Mouse (Mus musculus): ENCODE results near the gene Xxylt1. TPM values are rescaled to one million over a fixed set of nuclear protein-coding genes. Genes with fewer than 3 reads are reported as not detected.

Xxylt1 gene
- total RNA-seq, 1 experiment = 22.6 TPM

DNA sequence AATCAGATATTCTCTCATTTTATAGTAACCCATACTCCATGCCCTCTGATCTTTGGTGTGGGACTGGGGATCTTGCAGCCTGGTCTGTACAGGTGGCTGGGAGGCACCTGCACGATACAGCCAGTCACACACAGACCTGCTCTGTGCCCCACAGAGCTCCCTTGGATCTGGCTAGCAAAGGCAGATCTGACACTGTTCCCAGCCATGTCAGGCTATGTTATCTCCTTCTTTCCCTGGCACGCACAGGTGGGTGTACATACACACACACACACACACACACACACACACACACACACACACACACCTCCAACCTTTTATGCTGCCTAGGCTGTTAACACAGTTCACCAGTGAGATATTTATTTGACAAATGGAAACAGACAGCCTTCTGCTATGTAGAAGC, 82.5 kb downstream of the Xxylt1 start:
- Histone ChIP-seq H3K9ac (ENCODE audit: insufficient read depth, low read depth, low read length, poor library complexity, severe bottlenecking) (no peak overlapping the region), H3K4me3 (ENCODE audit: insufficient read depth in 1 of 2, low read depth in 1 of 2, low read length in 2 of 2, poor library complexity in 1 of 2, severe bottlenecking in 1 of 2) (no peak overlapping the region), H3K27ac (ENCODE audit: insufficient read depth, low read depth, low read length, poor library complexity, severe bottlenecking) (no peak overlapping the region), H3K4me1 (ENCODE audit: control insufficient read depth in 2 of 2, insufficient read depth in 2 of 2, low read length in 2 of 2, poor library complexity in 1 of 2) (peaks cover 3 to 15% of the 10 kb centered on the region in 2 experiments; a peak in 3 of 4 replicates), H3K9me3 (ENCODE audit: control insufficient read depth, insufficient read depth, low read depth, low read length) (no peaks in the 10 kb centered on the region), H3K36me3 (ENCODE audit: control insufficient read depth, insufficient read depth, low read length, poor library complexity, severe bottlenecking) (no peaks in the 10 kb centered on the region)
- no peak for DNase-seq (ENCODE audit: low read depth, low spot score)
- TF ChIP-seq HCFC1 (IDR thresholded peaks at IDR 0.05; ENCODE audit: borderline replicate concordance, insufficient read depth, low read length) (no peak), MAFK (IDR thresholded peaks at IDR 0.05; ENCODE audit: insufficient read depth, low read depth, low read length) (no peak), CHD2 (IDR thresholded peaks at IDR 0.05; ENCODE audit: low read depth, low read length) (no peak), ZC3H11A (IDR thresholded peaks at IDR 0.05; ENCODE audit: borderline replicate concordance, low read depth, low read length) (no peak), ZNF384 (IDR thresholded peaks at IDR 0.05; ENCODE audit: low read depth, low read length) (no peak)
- in situ Hi-C loops (cut with MboI; ENCODE audit: low sequenced_read_pairs in 2 of 2, unreplicated experiment in 2 of 2) = no loop called here

DNA sequence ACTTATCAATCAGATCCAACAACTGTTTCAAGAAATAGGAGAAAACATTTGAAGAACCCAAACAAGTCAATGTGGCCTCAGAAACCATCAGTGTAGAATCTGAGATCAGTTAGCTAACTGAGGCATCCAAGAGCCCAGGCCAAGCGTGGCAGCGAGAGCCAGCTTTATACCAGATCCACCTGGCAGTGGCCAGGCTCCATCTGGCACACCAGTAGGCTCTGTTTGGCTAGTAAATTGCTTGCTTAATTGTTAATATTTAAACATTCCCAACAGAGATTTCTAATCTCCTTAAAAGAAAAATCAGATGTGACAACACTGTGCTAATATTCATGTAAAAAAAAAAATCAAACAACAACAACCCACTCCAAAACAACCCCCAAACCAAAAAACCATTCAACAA, 83.2 kb downstream of the Xxylt1 start:
- Histone ChIP-seq H3K9ac (ENCODE audit: insufficient read depth, low read depth, low read length, poor library complexity, severe bottlenecking) (no peak overlapping the region), H3K9me3 (ENCODE audit: control insufficient read depth, insufficient read depth, low read depth, low read length) (no peaks in the 10 kb centered on the region), H3K4me3 (ENCODE audit: insufficient read depth in 1 of 2, low read depth in 1 of 2, low read length in 2 of 2, poor library complexity in 1 of 2, severe bottlenecking in 1 of 2) (no peak overlapping the region), H3K27ac (ENCODE audit: insufficient read depth, low read depth, low read length, poor library complexity, severe bottlenecking) (no peak overlapping the region), H3K36me3 (ENCODE audit: control insufficient read depth, insufficient read depth, low read length, poor library complexity, severe bottlenecking) (no peaks in the 10 kb centered on the region), H3K4me1 (ENCODE audit: control insufficient read depth in 2 of 2, insufficient read depth in 2 of 2, low read length in 2 of 2, poor library complexity in 1 of 2) (peaks cover 0 to 13% of the 10 kb centered on the region in 2 experiments; a peak in 3 of 4 replicates)
- in situ Hi-C loops (cut with MboI; ENCODE audit: low sequenced_read_pairs in 2 of 2, unreplicated experiment in 2 of 2) = no loop called here
- DNase-seq (ENCODE audit: low read depth, low spot score) = no peak
- TF ChIP-seq ZNF384 (IDR thresholded peaks at IDR 0.05; ENCODE audit: low read depth, low read length) (no peak), ZC3H11A (IDR thresholded peaks at IDR 0.05; ENCODE audit: borderline replicate concordance, low read depth, low read length) (no peak), CHD2 (IDR thresholded peaks at IDR 0.05; ENCODE audit: low read depth, low read length) (no peak), MAFK (IDR thresholded peaks at IDR 0.05; ENCODE audit: insufficient read depth, low read depth, low read length) (no peak), HCFC1 (IDR thresholded peaks at IDR 0.05; ENCODE audit: borderline replicate concordance, insufficient read depth, low read length) (no peak)

DNA sequence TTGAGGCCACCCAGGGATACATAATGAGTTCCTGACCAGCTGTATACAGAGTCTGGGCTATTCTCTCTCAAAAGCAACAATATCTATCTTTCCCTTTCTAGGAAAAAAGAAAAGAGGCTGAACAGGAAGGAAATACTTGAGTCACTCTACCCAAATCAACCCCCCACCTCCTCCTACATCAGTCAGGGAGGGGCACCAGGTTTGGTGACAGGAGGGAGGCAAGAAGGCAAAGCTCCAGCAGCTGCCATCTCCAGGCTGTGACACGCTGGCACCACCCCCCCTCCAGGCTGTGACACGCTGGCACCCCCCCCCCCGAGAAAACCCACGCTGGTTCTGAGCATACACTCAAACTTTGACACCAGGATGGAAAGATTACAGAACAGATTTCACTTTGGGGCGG, 85.8 kb downstream of the Xxylt1 start:
- in situ Hi-C loops (cut with MboI; ENCODE audit: low sequenced_read_pairs in 2 of 2, unreplicated experiment in 2 of 2) = no loop called here
- no peak for DNase-seq (ENCODE audit: low read depth, low spot score)

DNA sequence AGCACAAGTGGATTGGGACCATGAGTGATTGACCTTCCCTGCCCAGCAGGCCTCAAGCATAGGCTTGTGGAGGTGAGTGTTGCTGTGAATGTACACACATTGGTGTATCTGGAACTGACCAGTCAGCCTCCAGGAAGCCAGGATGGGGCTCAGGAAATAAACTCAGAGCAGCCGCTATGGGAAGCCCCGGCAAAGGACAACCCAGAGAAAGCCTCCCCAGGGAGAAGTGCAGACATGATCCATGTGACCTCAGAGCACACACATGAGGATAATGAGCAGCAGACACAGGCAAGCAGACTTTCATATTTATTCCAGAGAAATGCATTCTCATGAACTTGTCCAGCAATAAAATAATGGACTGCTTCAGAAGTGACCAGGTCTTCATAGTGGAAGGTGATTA, 86.4 kb downstream of the Xxylt1 start:
- Histone ChIP-seq H3K36me3 (ENCODE audit: control insufficient read depth, insufficient read depth, low read length, poor library complexity, severe bottlenecking) (no peaks in the 10 kb centered on the region), H3K27ac (ENCODE audit: insufficient read depth, low read depth, low read length, poor library complexity, severe bottlenecking) (no peak overlapping the region), H3K9me3 (ENCODE audit: control insufficient read depth, insufficient read depth, low read depth, low read length) (no peaks in the 10 kb centered on the region), H3K4me3 (ENCODE audit: insufficient read depth in 1 of 2, low read depth in 1 of 2, low read length in 2 of 2, poor library complexity in 1 of 2, severe bottlenecking in 1 of 2) (no peak overlapping the region), H3K4me1 (ENCODE audit: control insufficient read depth in 2 of 2, insufficient read depth in 2 of 2, low read length in 2 of 2, poor library complexity in 1 of 2) (peaks cover 0 to 5% of the 10 kb centered on the region in 2 experiments; a peak in 2 of 4 replicates), H3K9ac (ENCODE audit: insufficient read depth, low read depth, low read length, poor library complexity, severe bottlenecking) (no peak overlapping the region)
- TF ChIP-seq MAFK (IDR thresholded peaks at IDR 0.05; ENCODE audit: insufficient read depth, low read depth, low read length) (no peak), HCFC1 (IDR thresholded peaks at IDR 0.05; ENCODE audit: borderline replicate concordance, insufficient read depth, low read length) (no peak), ZNF384 (IDR thresholded peaks at IDR 0.05; ENCODE audit: low read depth, low read length) (no peak), ZC3H11A (IDR thresholded peaks at IDR 0.05; ENCODE audit: borderline replicate concordance, low read depth, low read length) (no peak), CHD2 (IDR thresholded peaks at IDR 0.05; ENCODE audit: low read depth, low read length) (no peak)
- DNase-seq (ENCODE audit: low read depth, low spot score) = no peak
- in situ Hi-C loops (cut with MboI; ENCODE audit: low sequenced_read_pairs in 2 of 2, unreplicated experiment in 2 of 2) = no loop called here

More for the DNA sequence above, 85.8 kb downstream of the Xxylt1 start:
- H3K4me1 ChIP-seq (ENCODE audit: control insufficient read depth in 2 of 2, insufficient read depth in 2 of 2, low read length in 2 of 2, poor library complexity in 1 of 2) = peaks cover 0 to 3% of the 10 kb centered on the region in 2 experiments; a peak in 2 of 4 replicates
- H3K27ac ChIP-seq (ENCODE audit: insufficient read depth, low read depth, low read length, poor library complexity, severe bottlenecking) = no peak overlapping the region
- no peaks in the 10 kb centered on the region for H3K9me3 ChIP-seq (ENCODE audit: control insufficient read depth, insufficient read depth, low read depth, low read length)
- no peak overlapping the region for H3K4me3 ChIP-seq (ENCODE audit: insufficient read depth in 1 of 2, low read depth in 1 of 2, low read length in 2 of 2, poor library complexity in 1 of 2, severe bottlenecking in 1 of 2)
- TF ChIP-seq HCFC1 (IDR thresholded peaks at IDR 0.05; ENCODE audit: borderline replicate concordance, insufficient read depth, low read length) (no peak), CHD2 (IDR thresholded peaks at IDR 0.05; ENCODE audit: low read depth, low read length) (no peak), ZC3H11A (IDR thresholded peaks at IDR 0.05; ENCODE audit: borderline replicate concordance, low read depth, low read length) (no peak), ZNF384 (IDR thresholded peaks at IDR 0.05; ENCODE audit: low read depth, low read length) (no peak), MAFK (IDR thresholded peaks at IDR 0.05; ENCODE audit: insufficient read depth, low read depth, low read length) (no peak)
- H3K36me3 ChIP-seq (ENCODE audit: control insufficient read depth, insufficient read depth, low read length, poor library complexity, severe bottlenecking) = no peaks in the 10 kb centered on the region
- H3K9ac ChIP-seq (ENCODE audit: insufficient read depth, low read depth, low read length, poor library complexity, severe bottlenecking) = no peak overlapping the region

DNA sequence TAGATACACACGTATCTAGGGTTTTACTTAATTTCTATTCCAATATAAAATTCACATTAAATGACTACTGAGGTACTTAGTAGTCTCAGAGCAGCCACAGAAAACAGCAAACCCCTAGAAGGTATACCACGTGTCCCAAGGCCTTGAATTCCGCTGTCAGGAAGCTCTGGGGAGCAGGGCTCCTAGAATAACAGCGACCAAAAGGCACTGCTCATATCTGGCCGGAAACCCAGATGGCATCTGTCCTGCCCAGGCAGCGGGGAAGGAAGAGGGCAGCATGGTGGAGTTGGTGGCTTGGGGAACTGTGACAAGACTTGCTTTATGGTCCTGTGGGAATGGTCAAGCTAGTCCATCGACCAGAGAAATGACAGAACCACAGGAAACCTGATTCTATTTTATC, 86.9 kb downstream of the Xxylt1 start:
- Histone ChIP-seq H3K9ac (ENCODE audit: insufficient read depth, low read depth, low read length, poor library complexity, severe bottlenecking) (no peak overlapping the region), H3K27ac (ENCODE audit: insufficient read depth, low read depth, low read length, poor library complexity, severe bottlenecking) (no peak overlapping the region), H3K4me3 (ENCODE audit: insufficient read depth in 1 of 2, low read depth in 1 of 2, low read length in 2 of 2, poor library complexity in 1 of 2, severe bottlenecking in 1 of 2) (no peak overlapping the region), H3K4me1 (ENCODE audit: control insufficient read depth in 2 of 2, insufficient read depth in 2 of 2, low read length in 2 of 2, poor library complexity in 1 of 2) (peaks cover 0 to 5% of the 10 kb centered on the region in 2 experiments; a peak in 2 of 4 replicates), H3K36me3 (ENCODE audit: control insufficient read depth, insufficient read depth, low read length, poor library complexity, severe bottlenecking) (no peaks in the 10 kb centered on the region), H3K9me3 (ENCODE audit: control insufficient read depth, insufficient read depth, low read depth, low read length) (no peaks in the 10 kb centered on the region)
- in situ Hi-C loops (cut with MboI; ENCODE audit: low sequenced_read_pairs in 2 of 2, unreplicated experiment in 2 of 2) = no loop called here
- TF ChIP-seq MAFK (IDR thresholded peaks at IDR 0.05; ENCODE audit: insufficient read depth, low read depth, low read length) (no peak), ZC3H11A (IDR thresholded peaks at IDR 0.05; ENCODE audit: borderline replicate concordance, low read depth, low read length) (no peak), ZNF384 (IDR thresholded peaks at IDR 0.05; ENCODE audit: low read depth, low read length) (no peak), HCFC1 (IDR thresholded peaks at IDR 0.05; ENCODE audit: borderline replicate concordance, insufficient read depth, low read length) (no peak), CHD2 (IDR thresholded peaks at IDR 0.05; ENCODE audit: low read depth, low read length) (no peak)
- DNase-seq (ENCODE audit: low read depth, low spot score) = no peak
